Mouse (Mus musculus): ENCODE results near the gene Pias4. TPM values are rescaled to one million over a fixed set of nuclear protein-coding genes. Genes with fewer than 3 reads are reported as not detected.

Gene Pias4
- total and polyA plus RNA-seq, 3 experiments = 21.0 to 40.4 TPM; not detected in 1

- 0 out of 2 replicates have a peak, but pooled peaks have one; percentile 40 for TF ChIP-seq ELF1 (IDR thresholded peaks at IDR 0.05; ENCODE audit: low read depth, low read length)
- TF ChIP-seq SMC3 (IDR thresholded peaks at IDR 0.05; ENCODE audit: low read depth, low read length) = peak; percentile 91
- peak; percentile 88 for TF ChIP-seq SIN3A (IDR thresholded peaks at IDR 0.05; ENCODE audit: low read length)
- 0 out of 2 replicates have a peak, but pooled peaks have one; percentile 20 for TF ChIP-seq GABPA (IDR thresholded peaks at IDR 0.05; ENCODE audit: low read depth, low read length)
- TF ChIP-seq USF1 (IDR thresholded peaks at IDR 0.05; ENCODE audit: low read depth, low read length) = no peak; the same call in 1 of the 2 replicates
- TF ChIP-seq GATA1 (IDR thresholded peaks at IDR 0.05; ENCODE audit: low read depth, low read length) = no peak
- TF ChIP-seq POLR2A (IDR thresholded peaks at IDR 0.05; ENCODE audit: control insufficient read depth in 1 of 2, insufficient read depth in 1 of 2, low read depth in 1 of 2, low read length in 2 of 2, poor library complexity in 1 of 2) = peak in 1 of 2 experiments; percentile 25; a peak in 1 of 4 replicates
- no peak for TF ChIP-seq POLR2AphosphoS2 (IDR thresholded peaks at IDR 0.05; ENCODE audit: low read length)
- TF ChIP-seq ZKSCAN1 (IDR thresholded peaks at IDR 0.05; ENCODE audit: low read depth, low read length) = no peak
- TF ChIP-seq MEF2A (IDR thresholded peaks at IDR 0.05; ENCODE audit: extremely low read depth, insufficient replicate concordance, low read depth, low read length, poor library complexity, severe bottlenecking) = no peak
- peak; percentile 34; the same call in 1 of the 2 replicates for TF ChIP-seq ETS1 (IDR thresholded peaks at IDR 0.05; ENCODE audit: low read depth, low read length)
- TF ChIP-seq ZNF384 (IDR thresholded peaks at IDR 0.05; ENCODE audit: low read depth, low read length) = no peak; the same call in 1 of the 2 replicates
- peak; percentile 73; the same call in 1 of the 2 replicates for TF ChIP-seq MAX (IDR thresholded peaks at IDR 0.05; ENCODE audit: low read length)
- no peak for TF ChIP-seq USF2 (IDR thresholded peaks at IDR 0.05; ENCODE audit: borderline replicate concordance in 1 of 2, insufficient read depth in 1 of 2, low read depth in 1 of 2, low read length in 2 of 2)
- 0 out of 2 replicates have a peak, but pooled peaks have one; percentile 38 for TF ChIP-seq MXI1 (IDR thresholded peaks at IDR 0.05; ENCODE audit: low read depth, low read length)
- TF ChIP-seq ZMIZ1 (IDR thresholded peaks at IDR 0.05; ENCODE audit: low read depth, low read length) = no peak
- 0 out of 2 replicates have a peak, but pooled peaks have one; percentile 25 for TF ChIP-seq BHLHE40 (IDR thresholded peaks at IDR 0.05; ENCODE audit: borderline replicate concordance, low read depth, low read length)
- peak in 1 of 2 experiments; percentile 18; a peak in 1 of 4 replicates for TF ChIP-seq EP300 (IDR thresholded peaks at IDR 0.05; ENCODE audit: low read depth in 1 of 2, low read length in 2 of 2)
- no peak for TF ChIP-seq MYB (IDR thresholded peaks at IDR 0.05; ENCODE audit: low read depth, low read length)
- no peak; the same call in 1 of the 2 replicates for TF ChIP-seq TCF12 (IDR thresholded peaks at IDR 0.05; ENCODE audit: low read depth, low read length)
- TF ChIP-seq RAD21 (IDR thresholded peaks at IDR 0.05; ENCODE audit: low read depth, low read length) = peak; percentile 91
- peak; percentile 46; the same call in 1 of the 2 replicates for TF ChIP-seq TBP (IDR thresholded peaks at IDR 0.05; ENCODE audit: low read depth, low read length)
- TF ChIP-seq NELFE (IDR thresholded peaks at IDR 0.05; ENCODE audit: low read depth, low read length) = no peak
Observed at GRCm38 (mm10) chr10:81174617-81175344, 7.1 kb upstream of the Pias4 start (continued).

Measured in MEL (cell line).